Mouse (Mus musculus): ENCODE measurements around the gene Ccdc124.

- TF ChIP-seq CTCF (IDR thresholded peaks at IDR 0.05; ENCODE audit: borderline replicate concordance, extremely low read depth, insufficient read depth, insufficient read length) = no peak
- no peak for TF ChIP-seq POLR2A (IDR thresholded peaks at IDR 0.05; ENCODE audit: borderline replicate concordance, extremely low read depth, insufficient read depth, insufficient read length, poor library complexity, severe bottlenecking)
Measured at GRCm38 (mm10) chr8:70842484-70842883, 31.3 kb downstream of the Ccdc124 start.
